Mouse (Mus musculus) lung, adult 18-20 months (tissue): ENCODE data around the gene Hira.
"Not testable (repeated sequence)": the region's sequence is repeated elsewhere in the genome, so short reads cannot be mapped to it uniquely, and the experiment has no call there.

Source experiments
- DNase-seq, 2 experiments: peaks; one replicate each; pipeline ENCODE4 v3.0.0; 2022; ENCODE audit warnings: mixed read lengths in 2 of 2

The Hira gene

DNA sequence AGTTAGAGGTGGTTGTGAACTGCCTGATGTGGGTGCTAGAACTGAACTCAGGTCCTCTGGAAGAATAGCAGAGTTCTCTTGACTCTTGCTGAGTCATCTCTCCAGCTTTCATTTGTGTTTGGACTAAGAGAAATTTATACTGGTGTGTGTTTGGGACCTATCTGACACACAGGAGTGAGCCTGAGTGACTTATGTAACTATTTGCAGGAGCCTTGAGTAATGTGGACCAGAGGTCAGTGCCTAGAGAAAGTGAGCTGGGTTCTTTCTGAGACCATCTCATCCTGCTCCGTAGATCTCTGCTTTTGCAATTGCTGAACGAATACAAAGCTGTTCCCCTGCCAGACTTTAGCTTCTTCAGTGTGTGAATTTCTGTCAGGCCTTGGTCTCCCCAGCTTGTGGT, 44.9 kb downstream of the Hira start:
- no peak for DNase-seq

DNA sequence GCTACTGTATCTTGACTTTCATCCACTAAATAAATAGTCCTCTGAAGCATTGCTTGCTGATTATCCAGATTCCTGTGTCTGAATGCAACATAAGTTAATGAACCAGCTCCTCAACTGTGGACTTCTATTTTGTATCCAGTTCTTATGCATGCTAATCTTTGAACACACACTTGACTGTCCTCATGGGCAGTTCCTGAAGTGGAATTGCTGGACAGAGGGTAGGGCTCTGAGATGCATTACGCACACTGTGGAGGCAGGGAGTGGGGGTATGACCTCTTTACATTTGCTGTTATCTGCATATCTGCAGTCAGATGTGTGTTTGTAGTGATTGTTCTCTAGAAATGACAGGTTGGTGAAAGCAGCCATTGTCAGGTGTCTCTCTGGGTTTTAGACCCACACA, 51.1 kb downstream of the Hira start:
- peak in 1 of 2 experiments; percentile 17 for DNase-seq

DNA sequence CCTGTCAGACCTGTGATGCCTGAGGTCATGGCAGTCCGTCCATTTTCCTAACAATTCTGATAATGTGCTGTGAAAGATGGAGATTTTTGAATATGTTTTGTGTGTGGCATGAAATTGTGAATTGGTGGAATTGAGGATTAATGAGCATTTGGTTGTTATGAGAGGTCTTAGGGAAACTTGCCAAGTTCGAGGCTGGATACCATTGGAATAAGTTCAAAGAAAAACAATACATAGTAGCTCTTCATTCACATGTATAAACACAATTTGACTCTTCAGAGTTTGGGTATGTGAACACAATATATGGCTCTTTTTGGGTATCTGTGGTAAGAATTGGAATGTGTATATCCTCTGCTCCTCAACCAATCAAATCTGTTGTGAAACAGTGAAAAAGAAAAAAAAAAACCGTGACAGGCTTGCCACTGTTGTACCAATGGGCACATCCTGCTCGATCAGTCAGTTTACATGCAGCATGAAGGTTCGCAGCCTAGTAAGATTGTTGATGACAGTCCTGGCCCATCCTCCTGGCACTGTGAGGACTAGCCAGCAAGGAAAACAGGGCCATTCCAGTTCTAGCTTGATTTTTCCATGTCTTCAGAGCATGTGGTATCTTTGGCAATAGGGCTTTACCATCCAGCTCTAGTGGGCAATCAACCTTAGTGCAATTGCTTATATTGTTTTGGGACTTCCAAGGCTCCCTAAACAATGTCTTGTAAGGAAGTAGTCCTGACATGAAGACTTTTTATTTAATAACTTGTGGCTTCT, 61.7 kb downstream of the Hira start:
- DNase-seq: no peak

DNA sequence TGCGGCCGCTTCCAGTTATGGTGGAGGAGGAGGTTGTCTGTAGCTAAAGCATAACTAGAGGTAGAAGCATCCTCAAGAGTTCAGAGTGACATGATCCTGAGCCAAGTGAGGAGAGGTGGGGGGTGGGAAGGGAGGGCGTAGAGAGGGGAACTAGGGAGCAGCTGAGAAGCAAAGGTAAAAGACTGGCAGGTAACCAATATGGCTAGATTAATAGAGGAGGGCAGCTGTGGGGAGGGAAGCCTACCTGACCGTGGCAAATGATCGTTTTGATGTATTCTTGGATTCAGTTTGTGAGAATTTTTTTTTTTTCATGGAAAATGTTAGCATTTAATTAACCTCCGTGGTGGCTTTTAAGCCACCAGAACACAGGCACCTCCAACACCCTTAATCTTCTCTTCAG, 67.1 kb downstream of the Hira start:
- no peak for DNase-seq

DNA sequence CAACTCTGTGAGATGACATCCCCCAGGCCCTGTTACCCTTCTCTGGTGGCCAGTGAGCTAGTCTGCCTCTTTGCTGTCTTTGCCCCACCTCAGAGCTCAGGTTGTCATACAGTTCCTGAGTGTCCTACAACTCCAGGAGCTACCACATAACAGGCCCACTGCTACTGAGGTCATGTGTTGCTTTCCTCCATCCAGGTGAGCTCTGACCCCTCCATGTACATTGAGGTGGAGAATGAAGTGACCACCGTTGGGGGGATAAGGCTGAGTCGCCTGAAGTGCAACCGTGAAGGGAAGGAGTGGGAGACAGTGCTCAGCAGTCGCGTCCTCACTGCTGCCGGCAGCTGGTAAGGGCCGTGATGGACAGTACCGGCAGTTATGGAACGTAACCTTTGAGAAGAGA, 72.1 kb downstream of the Hira start:
- DNase-seq: no peak

DNA sequence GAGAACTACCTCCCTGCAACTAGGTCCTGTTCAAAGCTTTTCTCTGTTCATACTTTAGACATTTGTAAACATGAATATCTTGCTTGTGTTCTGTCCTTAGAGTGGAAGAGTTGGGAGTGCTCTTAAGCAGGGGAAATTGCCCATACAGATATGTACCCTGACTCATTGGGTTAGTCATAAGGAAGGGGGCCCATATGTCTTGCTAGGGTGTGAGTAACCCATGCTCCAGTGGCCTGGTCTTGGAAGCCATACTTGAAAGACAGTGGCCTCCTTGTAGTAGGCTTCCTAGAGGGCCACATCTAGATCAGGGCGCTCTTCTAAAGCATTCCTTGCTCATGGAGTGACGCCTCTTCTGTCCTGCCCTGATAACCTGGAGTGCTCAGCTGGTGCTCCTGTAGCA, 73.5 kb downstream of the Hira start:
- DNase-seq: no peak

DNA sequence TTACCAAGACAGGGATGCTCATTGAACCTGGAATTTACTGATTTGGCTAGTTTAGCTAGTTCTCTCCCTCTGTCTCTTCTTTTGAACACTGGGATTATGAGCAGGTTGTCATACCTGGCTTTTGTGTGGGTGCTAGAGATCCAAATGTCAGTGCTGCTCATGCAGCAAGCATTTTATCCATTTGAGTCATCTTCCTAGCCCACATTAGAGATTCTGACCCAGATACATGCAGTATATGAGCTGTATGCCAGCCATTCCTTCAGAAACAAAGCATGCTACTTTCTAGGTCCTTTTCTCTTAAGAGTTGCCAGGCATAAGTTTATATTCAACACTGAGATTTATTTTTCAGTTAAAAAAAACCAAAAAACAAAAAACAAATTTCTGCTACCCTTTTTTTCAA, 76.0 kb downstream of the Hira start:
- no peak for DNase-seq

DNA sequence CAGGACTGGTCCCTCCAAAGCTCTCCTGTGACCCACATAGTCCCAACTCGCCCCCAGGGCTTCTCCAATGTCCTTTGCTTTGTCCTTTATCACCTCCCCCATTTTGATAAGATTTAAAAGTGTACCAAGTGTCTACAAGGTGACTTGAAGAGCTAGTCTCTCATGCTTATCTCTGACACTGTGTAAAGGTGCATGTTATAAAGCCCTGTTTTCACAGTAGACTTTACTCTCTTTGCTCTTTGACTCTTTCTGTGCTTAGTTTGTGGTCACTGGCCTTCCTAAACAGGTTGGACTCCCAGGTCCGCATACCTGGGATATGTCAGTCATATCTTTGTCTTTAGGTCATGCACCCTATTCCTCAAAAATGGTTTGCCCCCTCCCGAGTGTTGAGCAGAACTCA, 78.2 kb downstream of the Hira start:
- DNase-seq: no peak

DNA sequence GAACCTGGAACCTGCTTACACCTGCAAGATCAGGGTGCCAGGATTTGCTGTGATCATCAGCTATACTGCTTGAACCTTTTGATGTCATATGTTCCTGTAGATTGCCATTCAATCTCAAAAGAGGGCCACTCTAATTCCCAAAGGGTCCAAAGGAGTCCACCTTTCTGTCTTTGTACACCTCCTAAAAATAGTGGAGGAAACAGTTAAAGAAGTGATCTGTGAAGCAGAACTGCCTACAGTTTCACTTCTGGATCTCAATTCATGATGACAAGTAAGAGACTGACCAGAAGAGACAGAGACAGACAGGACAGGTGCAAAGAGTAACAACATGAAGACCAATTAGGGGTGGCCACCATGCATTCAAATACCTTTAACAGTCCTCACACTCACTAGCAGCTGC, 86.6 kb downstream of the Hira start:
- no peak for DNase-seq

DNA sequence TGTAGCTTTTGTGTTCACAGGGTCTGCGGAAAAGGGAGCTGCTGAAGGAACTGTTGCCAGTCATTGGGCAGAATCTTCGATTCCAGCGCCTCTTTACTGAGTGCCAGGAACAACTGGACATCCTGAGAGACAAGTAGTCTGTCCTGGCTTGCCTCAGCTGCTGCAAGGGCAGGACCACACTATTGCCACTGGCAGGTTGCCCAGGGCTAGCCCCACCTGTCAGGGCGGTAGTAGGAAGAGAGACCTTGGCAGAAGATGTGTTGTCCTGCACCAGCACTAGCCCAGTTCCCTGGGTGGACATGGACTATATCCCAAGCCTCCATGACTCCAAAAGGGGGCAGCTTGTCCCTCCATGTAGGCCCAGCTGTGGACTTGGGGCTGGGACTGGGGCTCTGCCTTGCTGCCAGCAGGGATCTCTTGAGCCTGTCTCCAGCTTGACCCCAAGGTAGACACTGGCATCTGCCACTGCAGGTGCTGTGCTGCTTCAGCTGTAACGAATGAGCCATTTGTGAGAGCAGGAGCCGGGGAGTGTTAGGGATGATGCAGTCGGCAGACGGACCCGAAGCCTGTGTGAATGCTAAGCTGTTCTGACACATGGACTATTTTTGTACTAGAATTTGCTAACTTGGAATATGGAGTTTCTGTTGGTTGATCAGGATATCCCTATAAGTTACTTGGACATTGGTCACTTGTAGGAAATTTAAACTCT, 92.7 kb downstream of the Hira start:
- DNase-seq: no peak

DNA sequence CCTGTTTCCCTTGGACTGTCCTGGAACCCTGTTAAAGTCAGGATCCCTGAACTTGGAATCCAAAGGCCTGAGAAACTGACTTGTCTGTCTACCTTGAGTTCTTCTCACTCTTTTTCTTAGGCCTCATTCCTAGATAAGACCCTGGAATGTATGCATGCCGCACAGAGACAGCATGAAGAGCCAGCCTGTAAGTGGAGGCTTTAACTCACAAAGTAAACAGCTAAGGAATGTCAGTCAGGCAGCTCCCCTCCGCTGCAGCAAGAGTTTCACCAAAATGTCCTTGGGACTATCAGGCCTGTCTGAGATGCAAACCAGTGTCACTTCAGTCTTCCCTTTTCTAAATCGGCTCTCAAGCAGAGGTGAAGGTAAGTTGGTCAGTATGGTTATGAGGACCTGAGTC, 94.0 kb downstream of the Hira start:
- DNase-seq: no peak

DNA sequence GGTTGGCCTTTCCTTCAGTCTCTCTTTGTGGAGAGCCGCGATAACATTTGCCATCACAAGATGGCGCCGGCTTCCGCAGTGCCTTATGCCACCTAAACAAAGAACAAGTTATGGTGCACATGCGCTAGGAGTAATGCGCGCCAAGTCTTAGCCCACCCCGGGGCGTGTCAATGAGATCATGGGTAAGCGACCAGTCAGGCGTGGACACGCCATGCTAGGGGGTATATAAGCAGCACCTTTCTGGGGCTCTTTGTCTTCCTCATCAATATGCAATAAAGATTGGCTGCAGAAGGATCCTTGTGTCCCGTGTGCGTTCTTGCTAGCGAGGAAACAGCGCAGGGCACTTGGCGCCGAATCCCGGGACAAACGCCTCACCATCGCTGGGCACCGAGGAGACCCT, 98.8 kb downstream of the Hira start:
- DNase-seq: not testable (repeated sequence)

DNA sequence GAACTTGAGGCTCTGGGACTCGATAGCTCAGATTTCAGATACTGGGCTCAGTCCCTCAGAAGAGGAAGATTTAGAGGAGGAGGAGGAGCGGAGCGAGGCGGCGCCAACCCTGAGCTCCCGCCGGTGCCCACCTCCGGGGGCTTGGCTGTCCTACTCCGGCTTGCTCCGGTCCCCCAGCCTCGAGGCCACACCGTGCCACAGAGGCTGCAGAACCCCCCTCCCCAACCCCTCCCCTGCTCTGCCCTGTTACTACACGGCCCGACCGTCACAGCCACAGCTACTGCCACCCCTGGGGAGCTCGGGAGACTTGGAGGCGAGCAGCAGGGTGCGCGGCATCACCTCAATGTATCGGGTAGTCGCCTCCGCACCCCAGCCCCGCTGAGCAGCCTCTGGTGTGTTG, 99.5 kb downstream of the Hira start:
- no peak for DNase-seq

DNA sequence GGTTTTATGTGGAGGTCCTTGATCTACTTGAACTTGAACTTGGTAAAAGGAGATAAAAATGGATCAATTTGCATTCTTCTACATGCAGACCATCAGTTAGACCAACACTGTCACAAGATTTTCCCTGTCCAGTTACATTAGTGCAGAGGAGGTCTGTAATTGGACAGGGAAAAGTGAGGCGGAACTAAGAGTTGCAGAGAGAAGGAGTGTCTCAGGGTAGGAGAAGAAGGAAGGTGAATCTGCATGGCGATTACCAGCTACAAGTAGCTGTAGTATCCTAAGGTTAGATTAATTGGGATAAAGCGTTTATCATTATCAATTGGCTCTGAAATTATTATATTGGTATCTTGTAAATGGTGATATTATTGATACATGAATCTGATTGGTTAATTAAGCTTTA, 109.5 kb downstream of the Hira start:
- no peak for DNase-seq

DNA sequence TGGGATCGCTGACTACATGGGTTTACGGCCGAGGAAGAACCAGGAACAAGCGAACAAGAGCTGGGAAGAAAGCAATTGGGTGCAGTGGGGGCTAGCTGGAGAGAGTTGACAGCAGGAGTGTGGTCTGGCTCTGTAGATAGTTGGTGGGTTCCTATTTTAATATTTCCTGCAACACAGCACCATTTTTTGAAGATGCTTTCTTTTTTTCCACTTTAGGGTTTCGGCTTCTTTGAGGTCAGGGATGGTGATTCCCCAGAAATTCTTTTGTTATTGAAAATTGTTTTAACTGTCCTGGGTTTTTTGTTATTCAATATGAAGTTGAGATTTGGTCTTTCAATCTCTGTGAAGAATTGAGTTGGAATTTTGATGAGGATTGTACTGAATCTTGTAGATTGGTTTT, 110.0 kb downstream of the Hira start:
- no peak for DNase-seq

DNA sequence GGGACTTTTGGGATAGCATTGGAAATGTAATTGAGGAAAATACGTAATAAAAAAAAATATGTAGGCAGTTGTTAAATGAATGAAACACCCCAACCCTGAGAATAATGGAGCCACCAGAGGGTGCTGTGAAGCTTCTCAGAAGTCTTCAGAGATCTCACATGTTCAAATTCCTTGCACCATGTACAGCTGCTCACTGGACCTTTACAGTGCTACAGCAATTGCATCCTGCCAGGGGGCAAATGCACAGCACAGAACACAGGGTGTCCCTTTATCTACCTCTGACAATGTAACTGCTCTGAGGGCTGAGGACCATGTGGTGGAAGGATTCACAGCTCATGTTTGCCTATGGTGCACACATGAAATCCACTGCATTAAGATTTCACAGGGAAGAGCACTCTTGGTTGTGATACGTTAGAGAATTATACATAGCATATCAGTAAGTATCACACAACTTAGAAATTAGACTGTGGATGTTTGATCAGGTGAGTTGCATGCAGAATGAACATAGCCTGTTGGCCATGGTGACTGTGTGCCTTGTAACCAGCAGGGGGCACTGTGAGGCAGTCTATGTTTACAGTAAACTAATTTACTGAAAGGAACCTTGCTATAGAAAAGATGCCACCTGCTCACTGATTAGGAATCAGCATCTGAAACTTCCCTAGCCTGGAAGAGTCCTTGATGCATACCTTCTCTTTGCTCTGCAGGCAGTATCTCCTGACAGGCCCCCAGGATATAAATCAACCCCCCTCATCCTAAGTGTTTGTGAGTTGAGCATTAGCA, 126.0 kb downstream of the Hira start:
- not testable (repeated sequence) for DNase-seq

DNA sequence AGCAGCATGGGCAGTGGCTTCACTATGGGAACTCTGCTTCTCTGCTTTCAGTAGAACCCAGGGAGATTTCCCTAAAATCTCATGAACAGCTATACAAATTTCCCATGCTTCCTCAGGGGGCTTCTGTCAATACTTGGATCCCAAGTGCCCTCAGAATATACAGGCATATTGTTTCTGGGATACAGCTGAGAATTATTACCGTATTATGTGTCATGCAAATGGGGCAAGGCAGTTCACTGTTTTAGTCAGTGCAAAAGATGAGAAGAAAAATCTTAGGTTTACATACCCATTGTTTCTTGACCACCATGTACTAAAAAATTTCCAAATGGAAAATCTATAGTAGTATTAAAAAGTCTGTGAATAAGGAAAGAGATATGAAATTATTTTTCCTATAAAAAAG, 126.9 kb downstream of the Hira start:
- no peak for DNase-seq

DNA sequence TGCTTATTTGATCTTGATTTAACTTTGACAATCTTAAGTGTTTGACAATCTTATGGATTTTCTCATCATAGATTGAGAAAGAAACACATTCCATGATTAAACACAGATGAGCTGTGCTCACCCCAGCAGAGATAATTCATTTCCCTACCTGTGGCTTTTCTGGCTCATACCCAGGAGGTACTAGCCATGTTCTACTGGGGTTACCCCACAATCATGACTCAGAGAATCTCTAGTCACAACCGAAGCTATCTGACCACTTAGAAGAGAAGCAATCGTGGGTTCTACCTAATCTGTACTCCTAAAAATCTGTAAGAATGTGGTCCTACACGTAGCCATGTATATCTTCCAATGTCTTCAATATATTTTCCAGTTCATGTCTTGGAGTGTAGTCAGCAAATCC, 128.5 kb downstream of the Hira start:
- DNase-seq: no peak

DNA sequence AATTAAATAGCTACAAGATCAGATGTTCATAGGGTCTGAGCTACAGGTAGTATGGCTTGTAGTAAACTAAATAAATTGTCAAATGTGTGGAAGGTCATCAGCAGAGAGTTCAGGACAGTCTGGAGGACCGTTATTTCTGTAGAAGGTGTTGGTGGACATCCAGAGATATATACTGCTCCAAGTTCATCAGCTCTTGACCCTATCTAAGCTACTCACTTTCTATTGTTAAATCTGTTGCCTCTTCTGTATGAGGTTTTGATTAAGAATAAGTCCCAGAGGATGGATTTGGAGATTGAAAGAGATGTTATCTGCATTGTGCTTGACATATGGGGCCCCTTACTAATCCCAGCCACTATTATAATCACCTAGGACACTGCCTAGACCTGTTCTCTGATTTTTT, 129.9 kb downstream of the Hira start:
- no peak for DNase-seq

DNA sequence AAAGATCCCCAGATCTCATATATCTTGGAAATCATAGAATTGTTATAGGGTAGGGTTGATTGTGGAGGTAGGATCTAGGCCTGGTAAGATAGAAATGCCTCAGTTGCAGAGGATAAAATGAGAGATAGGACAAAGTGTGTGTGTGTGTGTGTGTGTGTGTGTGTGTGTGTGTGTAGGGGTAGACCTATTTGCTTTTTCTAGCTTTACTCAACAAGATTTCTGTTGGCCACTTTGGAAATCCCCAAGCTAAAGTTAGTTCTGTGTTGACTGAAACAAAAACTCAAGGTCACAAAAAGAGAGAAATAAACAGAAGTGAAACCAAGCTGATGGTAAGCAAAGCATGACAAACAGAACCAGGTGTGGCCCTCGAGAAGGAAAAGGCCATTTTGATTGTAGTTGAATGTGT, 130.4 kb downstream of the Hira start:
- not testable (repeated sequence) for DNase-seq

DNA sequence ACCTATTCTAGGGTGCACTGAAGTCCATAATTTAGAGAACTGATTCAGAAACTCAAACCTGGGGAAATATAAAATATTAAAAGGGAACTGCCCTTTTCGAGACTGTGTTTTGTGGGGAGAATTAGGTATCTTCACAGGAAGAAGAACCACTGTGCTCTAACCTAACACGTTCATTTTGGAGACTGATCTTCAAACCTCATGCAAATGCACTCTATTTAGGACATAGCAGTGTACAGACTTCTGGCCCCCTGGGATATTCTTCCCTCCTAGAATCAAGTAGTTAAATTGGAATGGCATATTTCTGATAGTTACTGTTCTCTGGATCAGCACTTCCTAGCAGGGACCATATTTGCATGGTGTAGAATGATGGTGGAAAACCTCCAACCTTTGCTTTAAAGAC, 133.9 kb downstream of the Hira start:
- no peak for DNase-seq

DNA sequence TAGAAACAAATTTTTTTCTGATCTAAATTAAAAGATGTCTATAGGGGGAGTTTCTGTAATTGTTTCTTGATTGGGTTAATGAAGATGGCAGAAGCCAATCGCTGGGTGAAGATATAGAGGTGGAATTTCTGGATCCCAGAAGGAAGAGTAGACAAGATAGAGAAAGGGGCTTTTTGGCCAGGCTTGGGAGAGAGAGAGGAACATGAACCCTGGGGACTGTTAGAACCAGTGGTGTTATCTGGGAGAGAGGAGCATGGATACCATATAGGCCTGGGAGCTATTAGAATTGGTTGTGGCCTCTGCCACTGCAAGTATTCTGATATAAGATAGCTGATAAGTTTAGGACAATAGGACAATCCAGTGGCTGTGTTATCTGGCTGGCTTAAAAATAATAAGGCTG, 136.7 kb downstream of the Hira start:
- DNase-seq: no peak

DNA sequence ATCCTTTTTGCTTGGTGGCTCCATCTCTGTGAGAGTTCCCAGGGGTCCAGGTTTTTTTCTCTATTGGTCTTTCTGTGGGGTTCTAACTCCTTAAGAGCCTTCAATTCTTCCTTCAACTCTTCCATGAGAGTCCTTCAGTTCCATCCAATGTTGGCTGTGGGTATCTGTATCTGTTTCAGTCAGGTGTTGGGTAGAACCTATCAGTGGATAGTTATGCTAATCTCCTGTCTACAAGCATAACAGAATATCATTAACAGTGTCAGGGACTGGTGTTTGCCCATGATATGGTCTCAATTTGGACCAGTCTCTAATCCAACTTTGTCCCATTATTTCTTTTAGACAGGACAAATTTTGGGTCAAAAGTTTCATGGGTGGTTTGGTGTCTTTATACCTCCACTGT, 137.8 kb downstream of the Hira start:
- DNase-seq: no peak
